Mouse (Mus musculus) heart, embryonic 14.5 days (tissue): ENCODE data around the gene Ctf1. TPM values are rescaled to one million over a fixed set of nuclear protein-coding genes. Genes with fewer than 3 reads are reported as not detected.

ENCODE experiments used
- ATAC-seq: fragments of 200-750 bp; cut with Nextera tagmentation; 2 replicates; pipeline ENCODE4 v1.8.0; 2017; ENCODE audit warnings: low read depth, moderate TSS enrichment; ENCODE audit not compliant: insufficient number of reproducible peaks, insufficient read depth, low FRiP score
- H3K27ac ChIP-seq, 2 experiments: fragments of 200-500 bp in 1 of 2; fragments of 300-500 bp in 1 of 2; sonication (generic) in 1 of 2; replicated peaks in 1 of 2; 2 replicates each; pipeline ENCODE4 v1.5.1; 2012 to 2014; ENCODE audit warnings: low read depth in 2 of 2, low read length in 2 of 2, control low read depth in 1 of 2, mild to moderate bottlenecking in 1 of 2, mixed read lengths in 1 of 2; ENCODE audit not compliant: control insufficient read depth in 1 of 2, insufficient read depth in 1 of 2
- H3K27me3 ChIP-seq: fragments of 300-500 bp; sonication (generic); 2 replicates; pipeline ENCODE4 v1.6.1; 2014; ENCODE audit warnings: mild to moderate bottlenecking, low read length, control low read depth; ENCODE audit not compliant: control insufficient read depth, insufficient read depth
- H3K36me3 ChIP-seq: fragments of 300-500 bp; sonication (generic); 2 replicates; pipeline ENCODE4 v1.6.1; 2014; ENCODE audit warnings: mild to moderate bottlenecking, control low read depth, low read length, mixed read lengths; ENCODE audit not compliant: control insufficient read depth, insufficient read depth
- H3K4me1 ChIP-seq, 2 experiments: fragments of 200-500 bp in 1 of 2; fragments of 300-500 bp in 1 of 2; sonication (generic) in 1 of 2; 2 replicates each; pipeline ENCODE4 v1.6.1; 2012 to 2014; ENCODE audit warnings: low read length in 2 of 2, control low read depth in 1 of 2, mixed read lengths in 1 of 2; ENCODE audit not compliant: control insufficient read depth in 2 of 2, insufficient read depth in 2 of 2
- H3K4me2 ChIP-seq: fragments of 300-500 bp; sonication (generic); 2 replicates; pipeline ENCODE4 v1.6.1; 2014; ENCODE audit warnings: mild to moderate bottlenecking, low read length
- H3K4me3 ChIP-seq, 2 experiments: fragments of 200-500 bp in 1 of 2; fragments of 300-500 bp in 1 of 2; sonication (generic) in 1 of 2; 2 replicates each; pipeline ENCODE4 v1.5.1; 2012 to 2014; ENCODE audit warnings: low read length in 2 of 2, mild to moderate bottlenecking in 2 of 2, control low read depth in 1 of 2, low read depth in 1 of 2, moderate library complexity in 1 of 2; ENCODE audit not compliant: control insufficient read depth in 1 of 2, insufficient read depth in 1 of 2
- H3K9ac ChIP-seq: fragments of 300-500 bp; sonication (generic); 2 replicates; pipeline ENCODE4 v1.6.1; 2014; ENCODE audit warnings: mild to moderate bottlenecking, low read length
- H3K9me3 ChIP-seq: fragments of 300-500 bp; sonication (generic); 2 replicates; pipeline ENCODE4 v1.6.1; 2016; ENCODE audit warnings: low read length, control low read depth; ENCODE audit not compliant: control insufficient read depth
- WGBS: fragments of 180-500 bp; shearing (Covaris S2); extraction: QIAGEN DNeasy Blood & Tissue Kit; methylation state at CpG from one replicate; pipeline ENCODE4 v1.1.7; 2014; 5-methylcytosine and 5-hydroxymethylcytosine counted together
- microRNA counts: library from miRNA; unstranded; fragments of <30 nt; microRNA quantifications from one replicate; lab custom pipeline; 2016
- microRNA-seq: library from miRNA; unstranded; fragments of <30 nt; microRNA quantifications from one replicate; pipeline ENCODE4, GENCODE M21; 2016
- polyA plus RNA-seq: library from polyadenylated mRNA; unstranded; fragments of >200 nt; fragmentation: Nextera tagmentation; extraction: Ambion mirVana; gene quantifications from 2 replicates; pipeline ENCODE4 v1.2.1, GENCODE M21; 2014

The Ctf1 gene
- polyA plus RNA-seq, 1 experiment from 2014 or later, result 5.6 TPM

- Histone ChIP-seq H3K4me3 (no peak overlapping the region), H3K9me3 (no peaks in the 10 kb centered on the region), H3K36me3 (peaks cover 59% of the 10 kb centered on the region), H3K4me1 (peaks cover 8 to 12% of the 10 kb centered on the region in 2 experiments), H3K4me2 (no peak overlapping the region), H3K9ac (no peak overlapping the region), H3K27ac (no peak overlapping the region), H3K27me3 (no peaks in the 10 kb centered on the region)
- no peak for ATAC-seq
- 73% methylated on average over 17 of the region's 17 CpGs for WGBS
These were observed 54.5 kb downstream of the Ctf1 start for GRCm38 (mm10) chr7:127766851-127767609.

MicroRNA genes within 50 kb of the gene (microRNA counts, 519-probe panel; counts per million panel counts)
- microRNA mmu-miR-762 (lab: Ali Mortazavi, UCI), result 322 counts per million, percentile 70 among the panel's probes with 10 or more counts

Small RNA genes lying within 50 kb of the gene (microRNA-seq; reads per million reads assigned to microRNA genes)
- gene Mir762, result not detected

Other genes starting within 250 kb of the Ctf1 start
- 9.9 and 10.4 TPM in 2 replicates for gene Fbrs, start 233.5 kb upstream of the Ctf1 start, polyA plus RNA-seq
- 40.1 and 40.4 TPM in 2 replicates for gene Srcap, start 200.8 kb upstream of the Ctf1 start, polyA plus RNA-seq
- gene Gm42715, start 193.2 kb upstream of the Ctf1 start, polyA plus RNA-seq, result 10.3 and 11.3 TPM in 2 replicates
- 1.9 and 2.1 TPM in 2 replicates for gene Tmem265, start 151.3 kb upstream of the Ctf1 start, polyA plus RNA-seq
- gene Phkg2, start 139.4 kb upstream of the Ctf1 start, polyA plus RNA-seq, result 34.3 and 38.7 TPM in 2 replicates
- gene Ccdc189, start 124.1 kb upstream of the Ctf1 start, polyA plus RNA-seq, result 10.1 and 12.7 TPM in 2 replicates
- gene Rnf40, start 124.0 kb upstream of the Ctf1 start, polyA plus RNA-seq, result 24.1 and 25.8 TPM in 2 replicates
- gene Zfp629, start 96.9 kb upstream of the Ctf1 start, polyA plus RNA-seq, result 10.7 and 12.3 TPM in 2 replicates
- 30.6 and 41.1 TPM in 2 replicates for gene Bcl7c, start 3.8 kb upstream of the Ctf1 start, polyA plus RNA-seq
- gene Ctf2, start 19.4 kb downstream of the Ctf1 start, polyA plus RNA-seq, result not detected in 2 replicates
- gene Fbxl19, start 31.8 kb downstream of the Ctf1 start, polyA plus RNA-seq, result 0.93 and 1.5 TPM in 2 replicates
- 15.7 and 17.7 TPM in 2 replicates for gene Orai3, start 57.1 kb downstream of the Ctf1 start, polyA plus RNA-seq
- gene Setd1a, start 63.9 kb downstream of the Ctf1 start, polyA plus RNA-seq, result 15.0 and 16.5 TPM in 2 replicates
- gene Gm49388, start 72.9 kb downstream of the Ctf1 start, polyA plus RNA-seq, result not detected in 2 replicates
- gene Hsd3b7, start 87.9 kb downstream of the Ctf1 start, polyA plus RNA-seq, result 20.4 and 22.2 TPM in 2 replicates
- gene Stx4a, start 111.6 kb downstream of the Ctf1 start, polyA plus RNA-seq, result 25.8 and 28.8 TPM in 2 replicates
- 1.0 and 1.2 TPM in 2 replicates for gene Stx1b, start 111.8 kb downstream of the Ctf1 start, polyA plus RNA-seq
- 8.8 and 8.9 TPM in 2 replicates for gene Zfp646, start 163.5 kb downstream of the Ctf1 start, polyA plus RNA-seq
- 6.8 and 7.4 TPM in 2 replicates for gene Zfp668, start 164.1 kb downstream of the Ctf1 start, polyA plus RNA-seq
- 0.66 and 1.3 TPM in 2 replicates for gene Prss53, start 178.2 kb downstream of the Ctf1 start, polyA plus RNA-seq
- gene Gm21974, start 182.7 kb downstream of the Ctf1 start, polyA plus RNA-seq, result not detected in 2 replicates
- gene Vkorc1, start 182.9 kb downstream of the Ctf1 start, polyA plus RNA-seq, result 121 and 142 TPM in 2 replicates
- 167 and 178 TPM in 2 replicates for gene Bckdk, start 191.3 kb downstream of the Ctf1 start, polyA plus RNA-seq
- gene Kat8, start 199.8 kb downstream of the Ctf1 start, polyA plus RNA-seq, result 28.3 and 28.7 TPM in 2 replicates
- gene Prss8, start 217.4 kb downstream of the Ctf1 start, polyA plus RNA-seq, result 0.23 and 0.62 TPM in 2 replicates
- gene Prss36, start 234.0 kb downstream of the Ctf1 start, polyA plus RNA-seq, result 9.2 and 10.1 TPM in 2 replicates